In genomic region chr6:121178700-121179358, GRCm38 (mm10) we compare ENCODE assay signal across 9 mouse cellular contexts. TPM values are rescaled to one million over a fixed set of nuclear protein-coding genes. Genes with fewer than 3 reads are reported as not detected.
A peak's percentile ranks its signal among the peaks of the same experiment; 100 is the strongest.
DNase-seq lines count a peak whose midpoint lies in the region; ATAC-seq and TF ChIP-seq lines count a peak whose summit lies in the region.
"Had no signal": no experiment of that assay in that cellular context is flagged by ENCODE, and none has a peak within 500 bp of the region (broad histone marks: within the 10 kb centered on the region; RNA-seq: fewer than 3 reads in every experiment).

No protein-coding gene starts in this region.

- peak; percentile 83 for DNase-seq in hindbrain, embryonic 11.5 days (ENCODE audit: low spot score)
- DNase-seq in adrenal gland, postnatal 14 days = peak; percentile 66
- peak; percentile 87 for DNase-seq in embryonic facial prominence, embryonic 11.5 days (ENCODE audit: low spot score)
- DNase-seq in layer of hippocampus, postnatal 10 days (ENCODE audit: low spot score in 2 of 2) = peak; percentile 75 to 81
- peak; percentile 81 for DNase-seq in midbrain, postnatal 0 days (ENCODE audit: low spot score)
- peak; percentile 56 for DNase-seq in thymus, postnatal 14 days

- H3K4me3 ChIP-seq in hindbrain, embryonic 11.5 days (ENCODE audit: low read depth, low read length) = no peak overlapping the region
- no peak overlapping the region for H3K4me3 ChIP-seq in hindbrain, embryonic 16.5 days (ENCODE audit: low read length)
- no peak overlapping the region for H3K4me3 ChIP-seq in embryonic facial prominence, embryonic 11.5 days (ENCODE audit: low read depth, low read length)
- H3K4me3 ChIP-seq in midbrain, postnatal 0 days (ENCODE audit: low read depth, low read length) = no peak overlapping the region
- H3K4me3 ChIP-seq: limb, embryonic 15.5 days had no signal

- 62% methylated on average over 7 of the region's 7 CpGs for WGBS in hindbrain, embryonic 11.5 days
- 61% methylated on average over 7 of the region's 7 CpGs for WGBS in hindbrain, embryonic 16.5 days
- 60% methylated on average over 7 of the region's 7 CpGs for WGBS in embryonic facial prominence, embryonic 11.5 days
- whole genome bisulfite sequencing in midbrain, postnatal 0 days = 51% methylated on average over 7 of the region's 7 CpGs

- H3K9ac ChIP-seq in hindbrain, embryonic 11.5 days (ENCODE audit: low read depth, low read length) = no peak overlapping the region
- H3K9ac ChIP-seq in hindbrain, embryonic 16.5 days (ENCODE audit: low read depth, low read length) = no peak overlapping the region; the same call in 1 of the 2 replicates
- H3K9ac ChIP-seq in embryonic facial prominence, embryonic 11.5 days (replicated peaks; ENCODE audit: low read length) = no peak overlapping the region
- no peak overlapping the region for H3K9ac ChIP-seq in midbrain, postnatal 0 days (replicated peaks; ENCODE audit: low read length, poor library complexity, severe bottlenecking)
- H3K9ac ChIP-seq: limb, embryonic 15.5 days had no signal

- H3K4me1 ChIP-seq in hindbrain, embryonic 11.5 days (replicated peaks; ENCODE audit: control insufficient read depth, insufficient read depth, low read length) = peaks cover 2% of the 10 kb centered on the region; the same call in 1 of the 2 replicates
- 0 out of 2 replicates have a peak, but pooled peaks cover 6% of the 10 kb centered on the region for H3K4me1 ChIP-seq in hindbrain, embryonic 16.5 days (ENCODE audit: control insufficient read depth, insufficient read depth, low read depth, low read length)
- peaks cover 3% of the 10 kb centered on the region; the same call in 1 of the 2 replicates for H3K4me1 ChIP-seq in embryonic facial prominence, embryonic 11.5 days (ENCODE audit: control insufficient read depth, insufficient read depth, low read length)
- 0 out of 2 replicates have a peak, but pooled peaks cover 7% of the 10 kb centered on the region for H3K4me1 ChIP-seq in midbrain, postnatal 0 days (ENCODE audit: insufficient read depth, low read length)

- no peak overlapping the region for H3K4me2 ChIP-seq in hindbrain, embryonic 11.5 days (replicated peaks; ENCODE audit: low read depth, low read length)
- H3K4me2 ChIP-seq in hindbrain, embryonic 16.5 days (ENCODE audit: low read length) = no peak overlapping the region
- no peak overlapping the region for H3K4me2 ChIP-seq in embryonic facial prominence, embryonic 11.5 days (ENCODE audit: low read depth, low read length)
- no peak overlapping the region for H3K4me2 ChIP-seq in midbrain, postnatal 0 days (ENCODE audit: low read depth, low read length, poor library complexity, severe bottlenecking)
- H3K4me2 ChIP-seq: limb, embryonic 15.5 days had no signal

- no peaks in the 10 kb centered on the region for H3K36me3 ChIP-seq in hindbrain, embryonic 11.5 days (ENCODE audit: control insufficient read depth, insufficient read depth, low read length)
- no peaks in the 10 kb centered on the region for H3K36me3 ChIP-seq in hindbrain, embryonic 16.5 days (ENCODE audit: control insufficient read depth, insufficient read depth, low read length)
- H3K36me3 ChIP-seq in embryonic facial prominence, embryonic 11.5 days (replicated peaks; ENCODE audit: control insufficient read depth, insufficient read depth, low read depth, low read length) = no peaks in the 10 kb centered on the region
- no peaks in the 10 kb centered on the region for H3K36me3 ChIP-seq in midbrain, postnatal 0 days (ENCODE audit: insufficient read depth, low read length)
- H3K36me3 ChIP-seq: limb, embryonic 15.5 days had no signal

- no peaks in the 10 kb centered on the region for H3K27me3 ChIP-seq in hindbrain, embryonic 11.5 days (ENCODE audit: control insufficient read depth, insufficient read depth, low read length)
- no peaks in the 10 kb centered on the region for H3K27me3 ChIP-seq in hindbrain, embryonic 16.5 days (replicated peaks; ENCODE audit: control insufficient read depth, insufficient read depth, low read length)
- no peaks in the 10 kb centered on the region for H3K27me3 ChIP-seq in embryonic facial prominence, embryonic 11.5 days (ENCODE audit: control insufficient read depth, insufficient read depth, low read length)
- H3K27me3 ChIP-seq in midbrain, postnatal 0 days (ENCODE audit: insufficient read depth, low read length) = no peaks in the 10 kb centered on the region
- H3K27me3 ChIP-seq: limb, embryonic 15.5 days had no signal

- H3K27ac ChIP-seq in hindbrain, embryonic 11.5 days (ENCODE audit: low read depth, low read length) = no peak overlapping the region
- no peak overlapping the region for H3K27ac ChIP-seq in hindbrain, embryonic 16.5 days (ENCODE audit: low read depth, low read length)
- H3K27ac ChIP-seq in embryonic facial prominence, embryonic 11.5 days (replicated peaks; ENCODE audit: low read depth, low read length) = no peak overlapping the region
- H3K27ac ChIP-seq in midbrain, postnatal 0 days (ENCODE audit: low read depth, low read length) = peak overlapping the region; percentile 21; the same call in 1 of the 2 replicates
- H3K27ac ChIP-seq: limb, embryonic 15.5 days had no signal

- no peak for ATAC-seq in hindbrain, embryonic 11.5 days (ENCODE audit: low FRiP score)
- ATAC-seq in hindbrain, embryonic 16.5 days = no peak
- peak; percentile 23 for ATAC-seq in CD4-positive, CD25-positive, alpha-beta regulatory T cell, adult 4 months
- no peak for ATAC-seq in embryonic facial prominence, embryonic 11.5 days (replicated peaks; ENCODE audit: insufficient number of reproducible peaks, low FRiP score, low TSS enrichment, low read depth)
- ATAC-seq in midbrain, postnatal 0 days (ENCODE audit: low FRiP score) = peak; percentile 3; the same call in 1 of the 2 replicates

- TF ChIP-seq CTCF in midbrain, postnatal 0 days (IDR thresholded peaks at IDR 0.05) = peak; percentile 83

- no peaks in the 10 kb centered on the region for H3K9me3 ChIP-seq in hindbrain, embryonic 11.5 days (ENCODE audit: control insufficient read depth, low read length)
- no peaks in the 10 kb centered on the region for H3K9me3 ChIP-seq in hindbrain, embryonic 16.5 days (ENCODE audit: control insufficient read depth, low read length)
- no peaks in the 10 kb centered on the region for H3K9me3 ChIP-seq in embryonic facial prominence, embryonic 11.5 days (replicated peaks; ENCODE audit: control insufficient read depth, low read length)
- H3K9me3 ChIP-seq in midbrain, postnatal 0 days (ENCODE audit: low read length) = no peaks in the 10 kb centered on the region
- H3K9me3 ChIP-seq: limb, embryonic 15.5 days had no signal

RNA-seq across cellular contexts. Expression of gene Pex26, which starts 4.6 kb away (rescaled TPM):
- polyA plus RNA-seq in hindbrain, embryonic 11.5 days (2014; fragmentation: Nextera tagmentation; extraction: Ambion mirVana) = 5.7 and 6.4 TPM in 2 replicates
- polyA plus RNA-seq in hindbrain, embryonic 16.5 days (2015; fragmentation: Nextera tagmentation; extraction: Ambion mirVana) = 13.5 and 15.6 TPM in 2 replicates
- polyA plus RNA-seq in CD4-positive, CD25-positive, alpha-beta regulatory T cell, adult 4 months (2017; shearing (Covaris generic)) = 1 to 10 TPM; 2.3 to 4.3 TPM
- total RNA-seq in adrenal gland, postnatal 14 days (2021) = 11.9 and 12.7 TPM in 2 replicates
- 7.1 and 7.7 TPM in 2 replicates for polyA plus RNA-seq in embryonic facial prominence, embryonic 11.5 days (2014; fragmentation: Nextera tagmentation; extraction: Ambion mirVana)
- total RNA-seq in layer of hippocampus, postnatal 10 days (2021) = 10 to 100 TPM; 13.7 to 15.7 TPM
- 31.2 and 32.6 TPM in 2 replicates for total RNA-seq in midbrain, postnatal 0 days (2014; rRNA removed)
- polyA plus RNA-seq in midbrain, postnatal 0 days (2015; fragmentation: Nextera tagmentation; extraction: Ambion mirVana) = 12.7 and 13.6 TPM in 2 replicates

RNA-seq across cellular contexts. Expression of gene Tuba8, which starts 31.7 kb away (rescaled TPM):
- polyA plus RNA-seq in hindbrain, embryonic 11.5 days (2014; fragmentation: Nextera tagmentation; extraction: Ambion mirVana) = 0.54 and 0.60 TPM in 2 replicates
- polyA plus RNA-seq in hindbrain, embryonic 16.5 days (2015; fragmentation: Nextera tagmentation; extraction: Ambion mirVana) = 1.0 and 1.8 TPM in 2 replicates
- 1 to 10 TPM in 1 of 2 experiments, under 1 TPM in 1; 0.34 to 1.2 TPM for polyA plus RNA-seq in CD4-positive, CD25-positive, alpha-beta regulatory T cell, adult 4 months (2017; shearing (Covaris generic))
- total RNA-seq in adrenal gland, postnatal 14 days (2021) = 15.9 and 17.5 TPM in 2 replicates
- 0.45 and 0.53 TPM in 2 replicates for polyA plus RNA-seq in embryonic facial prominence, embryonic 11.5 days (2014; fragmentation: Nextera tagmentation; extraction: Ambion mirVana)
- 1 to 10 TPM; 2.8 to 3.6 TPM for total RNA-seq in layer of hippocampus, postnatal 10 days (2021)
- 1.9 and 2.4 TPM in 2 replicates for total RNA-seq in midbrain, postnatal 0 days (2014; rRNA removed)
- 1.8 and 2.2 TPM in 2 replicates for polyA plus RNA-seq in midbrain, postnatal 0 days (2015; fragmentation: Nextera tagmentation; extraction: Ambion mirVana)

RNA-seq across cellular contexts. Expression of gene Mical3, which starts 48.0 kb away (rescaled TPM):
- 17.1 and 27.4 TPM in 2 replicates for polyA plus RNA-seq in hindbrain, embryonic 11.5 days (2014; fragmentation: Nextera tagmentation; extraction: Ambion mirVana)
- polyA plus RNA-seq in hindbrain, embryonic 16.5 days (2015; fragmentation: Nextera tagmentation; extraction: Ambion mirVana) = 31.4 and 32.9 TPM in 2 replicates
- polyA plus RNA-seq in CD4-positive, CD25-positive, alpha-beta regulatory T cell, adult 4 months (2017; shearing (Covaris generic)) = 10 to 100 TPM in 1 of 2 experiments, 1 to 10 TPM in 1; 9.9 to 11.8 TPM
- 56.9 and 59.6 TPM in 2 replicates for total RNA-seq in adrenal gland, postnatal 14 days (2021)
- polyA plus RNA-seq in embryonic facial prominence, embryonic 11.5 days (2014; fragmentation: Nextera tagmentation; extraction: Ambion mirVana) = 11.1 and 13.3 TPM in 2 replicates
- 10 to 100 TPM; 90.1 to 98.8 TPM for total RNA-seq in layer of hippocampus, postnatal 10 days (2021)
- 76.4 and 83.4 TPM in 2 replicates for total RNA-seq in midbrain, postnatal 0 days (2014; rRNA removed)
- polyA plus RNA-seq in midbrain, postnatal 0 days (2015; fragmentation: Nextera tagmentation; extraction: Ambion mirVana) = 19.0 and 25.0 TPM in 2 replicates

Comparison
In these comparisons a context has a peak if more than half of its experiments do, and no peak if none do; other contexts are left out.
1. ATAC-seq: peak in CD4-positive, CD25-positive, alpha-beta regulatory T cell, adult 4 months (single experiment) and midbrain, postnatal 0 days (single experiment); none in hindbrain, embryonic 11.5 days (single experiment), hindbrain, embryonic 16.5 days (single experiment) and embryonic facial prominence, embryonic 11.5 days (single experiment).
2. Peak in every context shown above with its lines, with median percentiles within 50 percentile points of each other: DNase-seq.